Mouse (Mus musculus): ENCODE data around the gene Mob3a.

- TF ChIP-seq USF1 (IDR thresholded peaks at IDR 0.05; ENCODE audit: low read depth), result no peak
- TF ChIP-seq TCF12 (IDR thresholded peaks at IDR 0.05; ENCODE audit: insufficient read depth, poor library complexity, severe bottlenecking), result no peak
- TF ChIP-seq POLR2A (IDR thresholded peaks at IDR 0.05; ENCODE audit: insufficient read length, low read depth), result no peak
- TF ChIP-seq MYOD1 (IDR thresholded peaks at IDR 0.05; ENCODE audit: control insufficient read depth in 1 of 3, insufficient read length in 2 of 3, low read depth in 2 of 3), result no peak
- TF ChIP-seq E2F4 (IDR thresholded peaks at IDR 0.05; ENCODE audit: insufficient read depth), result no peak
- TF ChIP-seq POLR2AphosphoS2 (IDR thresholded peaks at IDR 0.05; ENCODE audit: insufficient read length, low read depth), result no peak
Measured at GRCm38 (mm10) chr10:80675405-80676197, 26.2 kb downstream of the Mob3a start.
